Mouse (Mus musculus) erythroblast, embryonic 14.5 days (primary cell): ENCODE measurements around the gene Zfp74.

Source experiments
- GATA1 ChIP-seq: IDR thresholded peaks from 2 replicates; pipeline ENCODE4 v1.6.1; 2012; ENCODE audit warnings: low read length, inconsistent platforms, mixed read lengths
- TAL1 ChIP-seq: IDR thresholded peaks from 3 replicates; pipeline ENCODE4 v1.6.1; 2012; ENCODE audit warnings: low read length, inconsistent platforms, mixed read lengths

DNA sequence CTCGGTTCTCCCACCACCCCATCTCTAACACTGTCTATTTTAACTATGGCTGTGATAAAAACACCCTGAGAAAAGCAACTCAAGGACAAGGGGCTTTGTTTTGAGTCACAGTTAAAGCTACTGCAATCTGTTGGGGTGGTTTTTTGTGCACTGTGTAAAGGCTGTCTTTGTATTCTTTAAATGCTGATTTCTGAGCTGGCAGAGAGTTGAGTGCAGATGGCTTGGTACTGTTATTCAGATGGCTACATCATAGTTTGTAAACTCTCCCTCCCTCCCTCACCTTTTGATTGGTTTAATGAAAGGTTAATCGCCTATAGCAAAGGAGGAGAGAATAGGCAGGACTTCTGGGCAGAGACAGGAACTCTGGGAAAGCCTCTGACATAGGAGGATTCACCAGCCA lies 9.7 kb downstream of the Zfp74 start:
- no peak for TF ChIP-seq GATA1
- no peak for TF ChIP-seq TAL1
